29 mouse cellular contexts compared by ENCODE assay signal in genomic region chr11:63109230-63109775, GRCm38 (mm10). TPM values are rescaled to one million over a fixed set of nuclear protein-coding genes. Genes with fewer than 3 reads are reported as not detected.
"Had no signal": no experiment of that assay in that cellular context is flagged by ENCODE, and none has a peak within 500 bp of the region (broad histone marks: within the 10 kb centered on the region; RNA-seq: fewer than 3 reads in every experiment).

No protein-coding gene starts in this region.

- H3K9ac ChIP-seq: limb, embryonic 13.5 days; liver, embryonic 12.5 days; liver, embryonic 15.5 days; lung, embryonic 15.5 days; midbrain, embryonic 15.5 days; neural tube, embryonic 12.5 days; neural tube, embryonic 15.5 days had no signal

- H3K4me1 ChIP-seq: liver, embryonic 12.5 days; liver, embryonic 15.5 days; megakaryocyte, embryonic 14.5 days; midbrain, embryonic 10.5 days; midbrain, embryonic 15.5 days; neural tube, embryonic 12.5 days; neural tube, embryonic 15.5 days had no signal

- H3K27me3 ChIP-seq: limb, embryonic 13.5 days; liver, embryonic 12.5 days; liver, embryonic 15.5 days; lung, embryonic 15.5 days; megakaryocyte, embryonic 14.5 days; midbrain, embryonic 15.5 days; neural tube, embryonic 12.5 days; neural tube, embryonic 15.5 days had no signal

- H3K36me3 ChIP-seq: limb, embryonic 10.5 days; limb, embryonic 13.5 days; liver, embryonic 12.5 days; liver, embryonic 15.5 days; lung, embryonic 15.5 days; midbrain, embryonic 10.5 days; midbrain, embryonic 15.5 days; neural tube, embryonic 12.5 days; neural tube, embryonic 15.5 days had no signal

- H3K27ac ChIP-seq: kidney, postnatal 0 days; layer of hippocampus, adult 2 months; limb, embryonic 10.5 days; limb, embryonic 13.5 days; liver, embryonic 12.5 days; liver, embryonic 15.5 days; lung, embryonic 15.5 days; midbrain, embryonic 10.5 days; midbrain, embryonic 15.5 days; neural tube, embryonic 12.5 days; neural tube, embryonic 15.5 days; stomach, postnatal 0 days had no signal

- H3K4me3 ChIP-seq: layer of hippocampus, adult 2 months; limb, embryonic 10.5 days; limb, embryonic 13.5 days; liver, embryonic 12.5 days; liver, embryonic 15.5 days; lung, embryonic 15.5 days; megakaryocyte, embryonic 14.5 days; midbrain, embryonic 10.5 days; midbrain, embryonic 15.5 days; neural tube, embryonic 12.5 days; neural tube, embryonic 15.5 days had no signal

- DNase-seq: kidney, postnatal 25 days; layer of hippocampus, adult 9-11 months; liver; lung, adult 18-20 months; lung, postnatal 10 days; lung, postnatal 36 days; right cerebral cortex, adult 18-20 months; right cerebral cortex, postnatal 14 days; right cerebral cortex, postnatal 4 days; thymus, postnatal 4 days had no signal

RNA-seq across cellular contexts. Expression of gene Tekt3, which starts 47.8 kb away (rescaled TPM):
- total RNA-seq: left cerebral cortex, adult 18-20 months; left cerebral cortex, postnatal 25 days had no signal
- polyA plus RNA-seq: kidney, embryonic 14.5 days; kidney, postnatal 0 days; large intestine, adult 2 months; limb, embryonic 10.5 days; liver, embryonic 12.5 days; liver, embryonic 15.5 days; midbrain, embryonic 10.5 days; midbrain, embryonic 15.5 days; neural tube, embryonic 12.5 days; neural tube, embryonic 15.5 days; stomach, embryonic 14.5 days; stomach, postnatal 0 days; thymus, postnatal 0 days had no signal
